Mouse (Mus musculus) c-Kit-positive CD71-positive TER-119-negative erythroid progenitor cells, embryonic 14.5 days (primary cell): ENCODE measurements around the gene Gli3.

Experiments
- DNase-seq: peaks from one replicate; pipeline ENCODE4 v3.0.0-alpha.2; 2013; ENCODE audit warnings: low read depth

Gene Gli3

DNA sequence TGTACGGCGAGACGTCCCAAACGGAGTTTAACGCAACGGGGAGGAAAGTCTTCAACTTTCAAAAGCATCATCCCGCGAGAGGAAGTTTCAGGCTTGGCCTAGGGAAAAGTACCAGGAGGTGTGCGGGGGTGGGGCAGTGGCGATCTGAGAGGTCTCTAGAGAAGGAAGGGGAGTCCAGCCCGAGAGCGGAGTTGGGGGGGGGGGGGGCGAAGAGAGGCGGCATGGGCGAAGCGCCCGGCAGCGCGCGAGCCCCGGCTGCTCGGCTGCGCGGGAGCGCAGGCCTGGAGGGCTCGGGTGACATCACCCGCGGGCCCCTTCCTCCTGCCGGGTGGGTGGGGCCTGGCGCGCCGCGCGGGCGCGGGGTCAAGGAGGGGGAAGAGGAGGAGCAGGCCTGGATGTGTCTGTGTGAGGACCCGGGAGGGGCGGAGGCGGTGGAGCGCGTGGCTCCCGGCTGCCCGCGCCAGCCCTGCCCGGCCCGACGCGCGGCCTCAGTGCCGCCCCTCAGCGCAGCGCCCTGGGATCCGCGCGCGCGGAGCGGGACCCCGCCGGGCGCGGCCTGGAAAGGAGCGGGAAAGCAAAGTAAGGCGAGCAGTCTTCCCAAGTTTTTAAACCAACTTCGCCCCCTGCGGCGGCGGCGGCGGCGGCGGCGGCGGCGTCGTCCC, at the start of gene Gli3:
Gli3 (plus strand) TSS at position 406 of the 662 bp plus-strand sequence.
- no peak for DNase-seq

DNA sequence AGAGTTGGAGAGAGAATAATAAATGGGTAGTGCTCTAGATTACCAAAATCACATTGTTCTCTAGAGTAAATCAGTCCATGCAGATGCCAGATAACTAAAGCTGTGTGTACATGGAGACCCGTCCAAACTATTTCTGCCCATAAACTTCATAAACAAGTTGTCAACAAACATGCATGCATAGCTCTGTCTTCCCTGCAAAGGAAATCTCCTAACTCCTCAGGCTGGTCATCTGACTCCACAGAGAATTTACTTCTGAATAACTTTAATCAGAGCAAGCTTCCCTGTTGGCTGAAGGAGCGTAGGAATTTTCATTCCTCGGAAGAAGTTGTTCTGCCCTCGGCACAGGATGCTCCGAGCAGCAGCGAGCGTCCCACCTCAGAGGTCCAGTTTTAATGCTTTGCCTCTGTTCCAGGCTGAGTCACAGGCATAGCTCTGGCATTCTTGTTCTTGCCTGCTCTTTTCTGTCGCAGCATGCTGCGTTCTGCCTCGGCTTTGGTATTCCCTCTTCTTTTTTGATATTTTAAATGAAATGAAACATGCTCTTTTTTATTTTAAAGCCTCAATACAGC, 41.8 kb upstream of the Gli3 start:
- no peak for DNase-seq

DNA sequence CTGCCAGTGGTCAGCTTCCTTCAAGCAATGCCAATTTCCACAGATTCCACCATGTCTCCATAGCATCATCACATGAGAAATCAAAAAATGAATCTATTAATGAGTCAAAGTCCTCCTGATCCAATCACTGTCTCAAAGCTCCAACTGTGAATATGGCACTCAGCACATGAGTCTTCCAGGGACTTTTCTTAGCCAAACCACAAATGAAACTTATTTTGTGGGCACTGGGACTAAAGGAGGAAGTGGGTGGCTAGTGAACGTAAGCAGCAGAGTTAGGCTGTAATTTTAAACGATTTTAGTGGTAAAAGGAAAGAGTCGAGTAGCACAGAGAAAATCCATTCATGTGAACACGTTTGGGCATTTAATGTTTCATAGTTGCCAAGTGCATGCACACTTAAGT, 21.0 kb upstream of the Gli3 start:
- no peak for DNase-seq

DNA sequence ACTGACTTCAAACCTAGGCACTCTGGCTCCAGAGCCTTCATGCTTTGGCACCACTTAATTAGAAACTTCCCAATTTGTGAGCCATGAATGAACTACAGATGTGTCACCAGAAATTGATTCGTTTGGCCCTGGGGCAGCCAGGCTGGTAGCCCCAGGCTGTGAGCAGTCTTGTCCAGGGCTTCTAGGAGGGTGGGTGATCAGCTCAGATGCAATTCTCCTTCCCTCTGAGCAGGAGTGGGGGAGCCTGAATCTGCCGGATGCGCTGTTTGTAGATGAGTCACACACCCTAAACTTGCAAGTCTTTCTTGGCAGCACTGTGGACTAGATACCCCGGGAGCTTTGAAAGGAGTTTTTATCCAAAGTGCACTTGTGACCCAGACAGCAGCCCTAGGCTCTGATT, 18.7 kb upstream of the Gli3 start:
- no peak for DNase-seq

DNA sequence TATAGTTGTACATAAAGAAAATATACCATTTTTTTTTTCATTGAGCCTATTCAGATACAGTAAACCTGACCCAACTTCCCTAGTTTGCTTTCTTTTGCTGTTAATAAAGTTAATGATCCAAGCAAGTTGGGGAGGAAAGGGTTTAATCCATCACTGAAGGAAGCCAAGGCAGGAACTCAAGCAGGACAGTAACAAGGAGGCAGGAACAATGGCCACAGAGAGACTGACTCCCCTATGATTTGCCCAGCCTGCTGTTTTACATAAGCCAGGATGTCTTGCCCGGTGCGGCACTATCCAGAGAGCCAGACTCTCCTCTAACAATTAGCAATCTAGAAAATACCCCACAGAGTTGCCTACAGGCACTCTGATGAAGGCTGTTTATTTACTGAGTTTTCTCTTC, 17.4 kb upstream of the Gli3 start:
- DNase-seq, result no peak

DNA sequence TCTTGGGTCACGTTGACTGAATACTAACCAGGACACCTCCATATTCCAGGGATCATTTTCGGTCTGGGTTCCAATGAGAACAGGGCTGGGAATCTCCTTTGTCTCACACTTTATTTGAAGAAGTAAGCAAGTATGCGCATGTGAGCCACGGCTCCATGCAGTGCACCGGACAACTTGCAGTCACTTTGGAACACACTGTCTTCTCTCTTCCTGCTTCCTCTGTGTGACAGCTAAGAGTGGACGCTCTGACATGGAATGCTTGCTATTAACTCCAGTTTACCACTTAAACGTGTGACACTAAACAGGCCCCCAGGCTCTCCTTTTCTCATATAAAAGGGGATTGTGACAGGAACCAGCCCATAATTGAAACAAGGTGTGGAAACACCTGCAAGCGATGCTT, 17.0 kb upstream of the Gli3 start:
- DNase-seq, result no peak

DNA sequence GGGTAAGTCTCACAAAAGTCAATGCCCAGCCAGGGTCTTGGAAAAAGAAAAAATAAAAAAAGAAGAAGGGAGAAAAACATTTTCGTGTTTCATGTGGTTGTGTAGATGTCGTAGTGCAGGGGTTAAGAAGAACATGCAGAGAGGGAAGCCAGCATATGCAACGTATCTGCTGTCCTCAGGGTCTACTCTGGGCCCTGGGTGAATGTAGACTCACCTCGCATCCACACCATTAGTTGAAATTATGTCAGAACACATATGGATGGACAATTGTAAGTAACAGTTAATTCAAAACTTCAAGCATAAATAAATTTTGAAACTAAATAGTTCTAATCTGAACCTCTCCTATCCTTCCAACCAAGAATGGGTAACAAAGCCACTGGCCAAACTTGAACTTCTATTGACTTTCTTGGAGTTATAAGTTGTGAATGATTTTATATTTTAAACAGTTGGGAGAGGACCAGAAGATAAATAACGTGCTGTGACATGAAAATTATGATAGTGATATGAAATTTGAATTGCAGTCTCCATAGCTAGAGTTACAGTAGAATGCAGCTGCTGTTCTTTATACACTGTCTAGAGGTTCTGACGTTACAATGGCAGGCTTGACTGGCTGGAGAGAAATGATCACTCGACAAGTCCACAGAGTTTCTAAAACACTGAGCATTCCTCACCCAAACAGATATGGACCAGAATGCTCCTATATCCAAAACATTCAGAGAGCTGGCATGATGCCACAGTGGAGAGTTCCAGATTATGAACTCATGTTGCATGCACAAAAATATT, 16.1 kb upstream of the Gli3 start:
- DNase-seq, result no peak

DNA sequence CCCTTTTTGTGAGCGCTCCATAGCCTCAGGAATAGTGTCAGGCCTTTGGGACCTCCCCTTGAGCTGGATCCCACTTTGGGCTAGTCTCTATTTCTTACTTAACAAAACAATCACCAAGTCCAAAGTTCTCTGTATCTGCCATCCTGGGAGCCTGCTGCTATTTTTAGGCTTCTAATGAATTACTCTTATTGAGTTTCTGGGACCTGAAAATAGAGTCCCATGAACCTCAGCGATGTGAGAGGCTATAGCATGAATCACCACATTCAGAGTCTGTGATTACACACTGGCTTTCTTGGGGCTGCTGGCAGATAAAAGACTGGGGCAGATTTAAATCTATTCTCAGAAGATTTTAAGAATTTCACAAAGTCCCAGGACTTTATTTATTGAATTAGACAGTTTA, 12.1 kb upstream of the Gli3 start:
- no peak for DNase-seq

DNA sequence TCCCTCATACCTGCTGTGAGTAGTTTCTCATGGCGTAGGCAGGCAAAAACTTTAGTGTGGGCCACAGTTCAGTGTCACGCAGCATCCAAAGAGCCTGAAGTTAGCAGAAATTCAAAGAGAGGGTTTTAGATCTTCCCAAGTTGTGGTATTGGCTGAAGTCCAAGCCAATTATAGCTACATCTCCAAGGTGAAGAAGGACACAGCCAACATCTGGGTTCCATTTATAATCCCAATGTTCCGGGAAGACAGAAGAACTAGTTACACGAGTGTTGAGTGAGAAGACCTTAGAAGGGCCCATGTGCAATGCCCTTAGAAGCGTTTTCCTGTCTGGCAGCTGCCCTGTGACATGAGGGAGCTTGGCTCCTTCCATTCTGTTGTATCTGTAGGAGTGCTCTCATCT, 5.2 kb upstream of the Gli3 start:
- DNase-seq, result no peak

DNA sequence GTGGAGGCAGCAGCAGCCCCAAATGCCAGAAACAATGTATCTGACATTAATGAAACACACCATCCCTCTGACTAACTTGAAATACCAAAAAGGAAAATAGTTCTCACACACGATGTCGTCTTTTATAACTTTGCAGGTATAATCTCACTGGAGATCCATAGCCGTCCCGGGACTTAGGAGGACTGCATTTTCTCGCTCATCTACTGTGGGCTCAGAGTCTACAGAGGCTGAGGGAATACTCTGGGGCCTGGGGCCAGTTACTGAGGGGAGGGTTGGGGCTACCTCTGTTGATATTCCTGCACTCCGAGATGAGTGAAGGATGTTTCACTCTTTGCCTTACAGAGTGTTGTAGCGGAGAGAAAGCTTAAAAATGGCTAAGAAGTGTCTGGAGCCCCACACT, 1.1 kb upstream of the Gli3 start:
- DNase-seq, result no peak

DNA sequence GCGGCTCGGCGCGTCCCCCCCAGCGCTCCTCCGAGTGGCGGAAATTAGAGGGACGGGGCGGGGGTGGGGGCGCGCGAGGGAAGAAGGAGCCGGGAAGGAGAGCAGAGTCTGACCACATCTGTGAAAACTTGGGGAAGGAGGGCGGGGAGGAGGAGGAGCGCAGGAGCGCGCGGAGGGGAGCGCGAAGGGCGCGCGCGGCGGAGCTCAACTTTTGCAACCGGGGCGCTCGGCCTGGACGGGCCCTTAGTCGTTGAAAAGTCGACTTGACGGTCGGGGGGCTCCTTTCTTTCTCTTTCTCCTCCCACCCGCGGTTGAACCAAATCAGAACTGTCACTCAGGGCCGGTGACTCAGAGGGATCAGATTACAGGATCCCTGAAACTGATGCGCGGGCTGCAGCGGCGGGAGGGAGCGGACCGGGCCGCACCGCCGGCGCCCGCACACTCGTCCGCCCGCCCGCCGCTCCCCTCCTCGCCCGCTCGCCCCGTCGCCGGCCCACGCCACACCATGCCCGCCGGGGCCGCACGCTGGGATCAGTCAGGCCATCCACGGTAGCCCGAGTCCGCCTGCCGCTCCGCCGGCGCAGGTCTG, 551 bp downstream of the Gli3 start:
- DNase-seq, result no peak

DNA sequence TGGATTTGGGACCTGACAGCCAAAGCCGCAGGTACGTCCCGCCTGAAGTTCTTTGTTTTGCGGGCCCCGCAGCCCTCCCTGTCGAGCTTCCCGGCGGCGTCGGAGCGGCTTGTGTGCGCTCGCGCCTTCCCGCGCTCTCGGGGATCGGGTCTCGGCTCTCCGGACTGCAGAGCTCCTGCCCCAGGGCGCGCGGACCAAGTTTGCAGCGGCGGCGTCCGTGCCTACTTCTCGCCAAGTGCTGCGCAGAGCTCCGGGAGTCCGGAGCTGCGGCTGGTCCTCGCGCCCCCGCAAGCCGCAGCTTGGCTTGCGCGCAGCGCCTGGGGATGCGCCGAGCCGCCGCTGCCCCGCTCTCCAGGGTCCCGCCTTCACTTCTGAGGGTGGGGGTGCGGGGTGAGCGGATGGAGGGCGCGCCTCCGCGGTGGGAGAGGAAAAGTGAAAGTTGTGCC, 1.1 kb downstream of the Gli3 start:
- no peak for DNase-seq

DNA sequence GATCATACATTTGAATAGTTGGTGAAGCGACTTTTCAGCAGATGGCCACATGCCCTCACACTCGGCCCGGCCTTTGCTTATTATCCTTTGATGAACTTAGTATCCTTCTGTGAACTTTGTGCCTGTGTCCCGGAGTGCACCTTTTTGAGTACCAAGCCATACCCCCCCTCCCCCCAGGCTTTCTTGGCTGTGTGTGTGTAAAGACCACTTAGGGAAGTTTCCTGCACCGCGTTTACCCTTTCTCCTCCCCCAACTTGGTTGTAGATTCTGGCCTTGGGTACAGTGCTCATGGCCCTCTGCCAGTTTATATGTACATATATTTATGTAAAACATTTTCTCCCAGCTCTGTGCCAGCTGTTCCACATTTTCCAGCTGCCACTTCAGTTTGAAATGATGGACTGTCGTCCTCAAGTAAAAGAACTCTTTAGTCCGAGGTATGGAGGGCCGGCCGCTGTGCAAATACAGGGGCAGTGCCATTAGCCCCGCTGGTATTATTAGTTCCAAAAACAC, 1.8 kb downstream of the Gli3 start:
- no peak for DNase-seq

DNA sequence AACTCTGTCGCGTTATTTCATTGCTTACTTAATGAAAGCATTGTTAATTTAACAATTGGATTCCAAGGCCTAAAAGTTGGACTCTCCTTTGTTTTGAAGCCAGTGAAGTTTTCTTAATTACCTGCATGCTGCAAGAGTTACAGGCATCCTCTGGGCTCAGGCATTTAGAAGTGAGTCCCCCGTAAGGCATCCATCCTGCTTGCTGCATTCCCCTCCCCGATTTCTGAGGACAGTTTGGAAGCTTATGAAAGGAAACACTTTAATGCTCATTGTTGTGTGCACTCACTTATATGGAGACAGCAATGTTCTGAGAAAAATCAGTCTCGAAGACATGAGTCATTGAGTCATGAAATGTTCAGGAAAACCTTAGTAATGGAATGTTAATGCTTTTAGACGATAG, 3.5 kb downstream of the Gli3 start:
- DNase-seq, result no peak

DNA sequence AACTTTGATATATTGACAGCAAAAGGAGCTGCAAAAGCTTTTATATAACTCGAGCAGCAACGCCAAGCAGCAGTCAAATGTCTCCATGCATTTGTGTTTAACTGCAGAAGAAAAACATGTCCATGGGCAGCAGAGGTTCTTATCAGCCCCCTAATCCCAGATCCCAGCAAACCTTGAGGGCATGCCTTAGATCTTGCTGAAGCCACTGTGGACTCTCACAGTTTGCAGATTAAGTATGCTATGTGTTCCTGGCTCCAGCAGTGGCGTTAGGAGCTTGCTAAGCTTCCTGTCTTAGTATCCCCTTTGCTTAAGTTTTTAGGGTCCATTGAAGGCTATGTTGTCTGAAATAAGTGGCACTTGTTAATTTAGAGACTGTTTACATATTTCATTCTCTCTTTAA, 4.4 kb downstream of the Gli3 start:
- no peak for DNase-seq

DNA sequence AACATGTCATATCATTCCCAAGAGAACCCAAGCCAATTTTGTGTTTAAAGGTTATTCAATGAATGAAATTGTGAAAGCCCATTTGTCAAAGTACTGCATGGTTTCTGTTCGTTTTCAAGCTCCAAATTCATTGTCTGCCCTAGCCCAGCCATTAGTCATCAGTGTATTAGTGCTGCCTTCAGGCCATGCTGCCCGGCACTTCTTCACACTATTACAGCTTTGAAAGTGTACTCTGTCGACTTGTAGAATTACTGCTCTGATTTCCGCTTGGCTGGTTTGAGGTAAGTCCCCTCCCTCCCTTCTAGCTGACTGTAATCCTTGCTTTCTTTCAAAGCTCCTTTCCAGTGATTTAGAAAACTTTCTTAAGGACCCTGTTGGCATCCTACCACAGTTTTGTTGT, 5.4 kb downstream of the Gli3 start:
- DNase-seq, result no peak

DNA sequence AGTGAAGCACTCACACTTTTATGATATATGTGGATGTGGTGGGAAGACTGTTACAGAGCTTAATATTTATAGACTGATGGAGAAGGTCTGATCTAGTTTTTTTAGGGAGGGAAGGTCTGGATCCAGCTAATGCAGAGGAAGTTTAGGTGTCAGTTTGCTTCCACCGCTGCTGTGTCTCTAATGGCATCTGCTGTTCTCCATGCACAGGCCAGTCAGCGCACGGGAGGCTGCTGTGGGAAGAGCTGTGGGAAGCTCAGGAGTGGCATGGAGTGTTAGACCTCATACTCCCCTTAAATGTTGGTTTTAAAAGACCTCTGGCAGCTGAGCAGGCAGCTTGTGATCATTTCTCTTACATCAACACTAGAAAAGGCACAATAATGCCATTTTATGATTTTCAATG, 7.0 kb downstream of the Gli3 start:
- no peak for DNase-seq

DNA sequence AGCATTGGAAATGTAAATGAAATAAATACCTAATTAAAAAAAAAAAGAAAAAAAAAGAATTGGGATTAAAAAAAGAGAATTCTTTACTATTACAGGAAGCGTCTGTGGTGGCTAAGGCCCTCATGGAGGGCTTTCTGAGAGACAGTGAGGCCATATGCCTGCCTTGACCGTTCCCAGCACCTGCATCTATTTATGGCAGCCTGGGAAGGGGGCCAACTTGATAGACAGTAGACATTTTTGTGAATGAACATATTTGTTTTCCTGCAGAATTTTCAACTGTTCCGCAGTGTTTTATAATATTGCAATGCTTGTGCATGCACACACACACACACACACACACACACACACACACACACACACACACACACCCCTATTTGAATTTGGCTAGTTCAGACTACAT, 9.7 kb downstream of the Gli3 start:
- no peak for DNase-seq

DNA sequence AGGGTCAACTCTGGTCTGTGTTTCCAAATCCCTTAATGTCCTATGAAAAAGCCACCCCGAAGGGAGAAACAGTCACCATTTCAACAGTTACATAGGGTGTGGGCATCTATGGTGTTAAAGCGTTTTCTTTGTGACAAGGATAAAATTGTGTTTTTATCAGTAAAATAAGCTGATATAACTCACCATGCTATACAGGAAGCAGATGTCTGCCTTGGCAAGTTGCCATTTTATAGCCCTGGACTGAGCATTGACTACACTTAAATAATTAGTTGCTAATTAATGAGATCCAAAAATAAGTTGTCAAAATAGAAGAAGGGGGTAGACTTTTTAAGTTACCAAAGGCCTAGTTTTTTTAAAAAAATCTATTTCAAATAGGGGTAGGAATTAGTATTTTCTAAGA, 11.4 kb downstream of the Gli3 start:
- no peak for DNase-seq

DNA sequence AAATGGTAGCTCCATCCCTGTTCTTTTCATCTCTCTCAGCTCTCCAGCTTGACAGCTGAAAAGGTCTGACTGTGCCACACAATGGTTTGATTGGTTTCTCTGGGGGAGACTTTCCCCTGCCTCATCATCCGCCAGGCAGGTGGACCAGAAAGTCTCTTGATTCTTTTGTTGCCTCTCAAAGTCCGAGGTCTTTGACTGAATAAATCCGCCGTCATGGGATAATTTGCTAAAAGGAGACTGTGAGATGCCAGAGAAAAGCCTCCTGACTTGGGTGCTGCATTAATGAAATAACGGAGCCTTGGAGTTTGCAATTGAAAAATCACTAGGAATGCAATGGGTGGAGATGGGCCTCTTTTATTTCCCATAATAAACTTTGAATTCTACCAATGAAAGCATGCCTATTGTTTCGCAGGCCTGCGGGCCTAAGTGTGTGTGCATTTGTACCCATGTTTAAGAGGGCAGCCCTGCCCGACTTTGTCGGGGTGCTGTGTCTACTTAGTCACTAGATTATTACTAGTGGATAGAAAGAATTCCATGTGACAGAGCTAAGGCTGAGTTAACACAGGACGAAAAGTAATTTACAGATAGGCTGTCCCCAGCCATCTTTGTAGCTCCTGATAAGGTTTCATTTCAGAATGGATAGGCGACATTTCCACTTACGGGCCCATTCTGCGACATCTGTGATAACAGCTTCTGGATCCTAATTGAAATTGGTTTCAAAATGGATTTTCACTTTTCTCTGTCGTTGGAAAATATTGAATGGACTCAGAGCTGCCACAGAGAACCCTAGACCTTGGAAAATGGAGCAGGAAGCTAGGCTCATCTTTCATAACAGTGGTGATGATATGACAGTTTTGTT, 23.2 kb downstream of the Gli3 start:
- no peak for DNase-seq

DNA sequence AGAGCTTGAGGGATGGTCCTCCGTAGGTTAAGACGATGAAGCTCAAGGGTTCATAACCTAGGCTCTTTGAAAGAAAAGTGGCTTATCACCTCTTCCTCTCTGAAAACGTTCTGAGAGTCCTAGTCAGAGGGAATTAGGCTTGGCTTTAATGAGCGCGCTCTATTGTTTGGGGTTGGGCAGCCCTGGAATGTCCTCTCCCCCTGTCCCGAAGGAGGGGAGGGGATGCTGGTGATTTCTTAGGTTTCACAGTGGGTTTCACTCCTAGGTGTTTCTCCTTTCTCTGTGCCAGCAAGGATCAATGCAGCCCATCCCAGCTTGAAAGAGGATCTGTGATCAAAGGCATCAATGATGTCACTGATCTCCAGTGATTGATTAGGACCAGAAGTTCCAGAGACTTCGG, 24.3 kb downstream of the Gli3 start:
- no peak for DNase-seq

DNA sequence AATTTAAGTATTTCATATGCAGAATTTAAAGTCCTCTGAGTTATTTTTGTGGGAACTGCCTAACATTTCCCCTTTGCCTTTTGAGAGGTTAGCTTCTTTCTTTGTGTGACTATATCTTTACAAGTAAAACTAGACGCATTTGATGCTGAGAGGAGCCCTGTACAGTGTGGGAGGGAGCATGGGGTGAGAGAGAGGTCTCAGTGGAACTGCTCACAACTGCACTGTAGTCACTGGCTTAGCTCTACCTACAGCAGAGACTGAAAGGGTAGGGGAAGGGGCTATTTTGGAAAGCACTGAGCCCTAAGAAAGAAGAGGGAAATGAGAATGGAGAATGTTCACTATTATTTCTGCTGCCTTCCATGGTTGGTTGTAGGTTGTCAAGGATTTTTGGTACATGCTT, 25.0 kb downstream of the Gli3 start:
- no peak for DNase-seq
